Mouse (Mus musculus): ENCODE results near the gene Triap1.
"Not testable (repeated sequence)": the region's sequence is repeated elsewhere in the genome, so short reads cannot be mapped to it uniquely, and the experiment has no call there.

Triap1 gene

GRCm38 (mm10) chr5:115333626-115334025, 7.4 kb upstream of the Triap1 start:
- no peak for DNase-seq (ENCODE audit: inconsistent ontology term)

- no peak for DNase-seq (ENCODE audit: inconsistent ontology term)
Measured at GRCm38 (mm10) chr5:115340007-115340406, 1.0 kb upstream of the Triap1 start.

DNA sequence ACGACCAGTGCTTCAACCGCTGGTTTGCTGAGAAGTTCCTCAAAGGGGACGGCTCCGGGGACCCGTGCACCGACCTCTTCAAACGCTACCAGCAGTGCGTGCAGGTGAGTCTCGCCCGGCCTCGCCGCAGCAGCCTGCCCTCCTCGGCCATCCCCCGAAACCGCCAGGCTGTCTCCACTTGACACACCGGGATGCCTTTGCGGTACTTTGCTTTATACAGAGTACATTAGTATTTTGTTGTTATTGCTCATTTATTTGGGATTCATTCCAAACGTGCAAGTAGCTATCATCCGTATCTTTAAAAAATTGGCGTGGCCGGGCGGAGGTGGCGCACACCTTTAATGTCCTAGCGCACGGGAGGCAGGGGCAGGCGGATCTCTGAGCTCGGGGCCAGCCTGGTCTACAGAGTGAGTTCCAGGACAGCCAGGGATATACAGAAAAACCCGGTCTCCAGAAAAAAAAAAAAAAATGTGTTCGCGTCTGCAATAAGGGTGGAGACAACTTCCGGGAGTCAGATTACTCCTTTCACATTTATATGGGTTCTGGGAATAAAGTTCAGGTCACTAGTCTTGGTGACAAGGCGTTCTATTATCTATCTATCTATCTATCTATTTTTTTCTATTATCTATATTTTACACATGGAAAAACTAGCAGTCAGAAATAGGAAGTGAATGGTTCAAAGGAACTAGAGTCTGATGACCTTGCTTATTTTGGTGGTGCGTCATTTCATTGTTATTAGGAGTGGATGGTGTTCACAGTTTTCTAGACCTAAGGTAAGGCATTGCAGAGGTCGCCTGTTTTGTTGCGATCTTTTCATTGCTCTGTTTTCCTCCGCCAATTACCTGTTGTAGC, 515 bp downstream of the Triap1 start:
- no peak for DNase-seq (ENCODE audit: inconsistent ontology term)

- peak; percentile 81 for DNase-seq (ENCODE audit: inconsistent ontology term)
Measured at GRCm38 (mm10) chr5:115347564-115347963, 6.5 kb downstream of the Triap1 start.

- DNase-seq (ENCODE audit: inconsistent ontology term) = peak; percentile 99
Measured at GRCm38 (mm10) chr5:115348546-115349224, 7.7 kb downstream of the Triap1 start, which contains the start of gene Cox6a1. TSS of gene Cox6a1 (minus strand) at chr5:115348981.

GRCm38 (mm10) chr5:115349225-115349555, 8.2 kb downstream of the Triap1 start:
- no peak for DNase-seq (ENCODE audit: inconsistent ontology term)

DNA sequence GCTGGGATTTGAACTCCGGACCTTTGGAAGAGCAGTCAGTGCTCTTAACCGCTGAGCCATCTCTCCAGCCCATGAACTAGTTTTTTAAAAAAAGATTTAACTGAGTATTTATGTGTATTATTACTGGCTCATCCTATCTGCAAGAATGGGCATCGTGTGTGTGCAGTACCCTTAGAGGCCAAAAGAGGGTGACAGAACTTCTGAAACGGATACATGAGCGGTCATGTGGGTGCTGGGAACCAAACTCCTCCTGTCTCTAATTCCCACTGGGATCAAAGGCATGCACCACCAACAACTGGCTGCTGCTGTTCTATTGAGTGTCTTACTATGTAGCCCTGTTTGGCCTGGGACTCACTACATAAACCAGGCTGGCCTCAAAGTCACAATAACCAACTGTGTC, 10.3 kb downstream of the Triap1 start:
- no peak for DNase-seq (ENCODE audit: inconsistent ontology term)

- DNase-seq (ENCODE audit: inconsistent ontology term) = no peak
Measured at GRCm38 (mm10) chr5:115355070-115355469, 14.0 kb downstream of the Triap1 start.

DNA sequence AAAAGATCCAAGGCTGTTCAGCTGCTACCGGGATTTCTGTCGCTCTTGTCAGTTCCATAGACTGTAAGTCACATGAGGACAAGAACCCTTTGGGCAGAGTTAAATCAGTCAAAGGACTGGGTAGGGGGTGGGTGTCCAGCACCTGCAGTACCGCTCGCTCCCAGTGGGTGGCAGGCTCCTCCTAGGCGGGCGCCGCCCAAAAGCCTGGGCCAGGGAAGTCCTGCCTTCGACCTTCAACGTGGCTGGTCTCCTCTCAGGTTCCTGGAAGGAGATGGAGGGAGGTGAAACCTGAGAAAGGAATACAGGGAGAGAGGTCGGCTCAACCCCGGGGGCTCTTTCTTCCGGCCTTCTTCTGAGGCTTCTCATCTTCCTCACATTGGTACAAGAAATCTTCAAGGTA, 17.8 kb downstream of the Triap1 start:
- peak; percentile 86 for DNase-seq (ENCODE audit: inconsistent ontology term)

DNA sequence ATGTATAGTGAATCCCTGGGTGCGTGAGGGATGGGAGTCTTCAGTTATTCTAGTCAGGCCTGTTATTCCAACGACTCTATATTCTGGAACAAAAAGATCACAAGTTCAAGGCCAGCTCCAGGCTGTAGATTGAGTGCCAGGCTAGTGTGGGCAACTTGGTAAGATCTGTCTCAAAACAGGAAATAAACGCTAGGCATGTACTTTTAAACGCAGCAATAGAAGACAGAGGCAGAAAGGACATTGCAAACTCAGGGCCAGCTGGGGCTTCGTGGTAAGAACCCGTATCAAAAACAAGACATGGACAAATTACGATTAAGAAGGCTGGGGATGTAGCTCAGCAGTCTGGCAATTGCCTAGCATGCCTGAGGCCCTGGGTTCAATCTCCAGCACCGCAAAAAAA, 18.4 kb downstream of the Triap1 start:
- DNase-seq (ENCODE audit: inconsistent ontology term) = no peak

- no peak for DNase-seq (ENCODE audit: inconsistent ontology term)
Measured at GRCm38 (mm10) chr5:115359851-115360372, 18.9 kb downstream of the Triap1 start.

GRCm38 (mm10) chr5:115362216-115362615, 21.2 kb downstream of the Triap1 start:
- DNase-seq (ENCODE audit: inconsistent ontology term) = no peak

GRCm38 (mm10) chr5:115362819-115363714, 22.0 kb downstream of the Triap1 start:
- DNase-seq (ENCODE audit: inconsistent ontology term) = no peak

DNA sequence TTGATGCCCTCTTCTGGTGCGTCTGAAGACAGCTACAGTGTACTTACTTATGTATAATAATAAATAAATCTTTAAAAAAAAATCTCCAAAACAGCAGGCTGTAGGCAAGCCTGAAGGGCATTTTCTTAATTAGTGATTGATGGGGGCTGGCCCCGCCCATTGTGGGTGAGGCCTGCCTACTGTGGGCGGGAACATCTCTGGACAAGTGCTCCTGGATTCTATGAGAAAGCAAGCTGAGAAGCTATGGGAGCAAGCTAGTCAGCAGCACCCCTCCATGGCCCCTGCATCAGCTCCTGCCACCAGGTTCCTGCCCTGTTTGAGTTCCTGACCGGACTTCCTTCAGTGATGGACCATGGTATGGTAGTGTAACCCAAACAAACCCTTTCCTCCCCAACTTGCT, 23.8 kb downstream of the Triap1 start:
- DNase-seq (ENCODE audit: inconsistent ontology term) = no peak

- DNase-seq (ENCODE audit: inconsistent ontology term) = no peak
Measured at GRCm38 (mm10) chr5:115371736-115372135, 30.7 kb downstream of the Triap1 start.

- DNase-seq (ENCODE audit: inconsistent ontology term) = peak; percentile 67
Measured at GRCm38 (mm10) chr5:115373441-115374203, 32.6 kb downstream of the Triap1 start.

DNA sequence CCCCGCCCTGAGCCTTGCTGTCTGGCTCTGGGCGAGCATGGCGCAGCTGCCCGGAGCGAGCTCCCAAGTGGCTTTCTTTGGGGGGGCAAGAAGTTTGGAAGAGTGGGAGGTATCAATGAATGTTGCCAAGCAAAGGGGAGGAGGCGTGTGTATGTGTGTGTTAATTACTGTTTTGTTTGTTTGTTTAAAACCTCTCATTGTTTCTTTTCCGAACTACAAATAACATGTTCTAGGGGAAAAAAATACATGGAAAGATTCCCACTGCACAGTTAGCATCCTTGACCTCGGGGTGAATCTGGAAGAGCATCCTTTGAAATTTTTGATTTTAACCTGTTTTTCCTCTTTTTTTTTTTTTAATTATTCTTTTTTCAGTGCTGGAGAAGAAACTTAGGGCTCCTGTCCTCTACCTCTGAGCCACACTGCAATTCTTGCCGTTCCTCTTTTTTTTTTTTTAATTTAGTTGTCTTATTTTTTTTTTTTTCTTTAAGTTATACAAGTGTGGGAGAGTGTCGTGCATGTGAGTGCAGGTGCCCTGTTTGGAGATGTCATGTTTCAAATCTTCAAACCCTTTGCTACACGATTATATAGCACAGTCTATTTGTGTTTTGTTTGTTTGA, 33.3 kb downstream of the Triap1 start:
- no peak for DNase-seq (ENCODE audit: inconsistent ontology term)

- no peak for DNase-seq (ENCODE audit: inconsistent ontology term)
Measured at GRCm38 (mm10) chr5:115375436-115375835, 34.4 kb downstream of the Triap1 start.

- not testable (repeated sequence) for DNase-seq (ENCODE audit: inconsistent ontology term)
Measured at GRCm38 (mm10) chr5:115378882-115379281, 37.9 kb downstream of the Triap1 start.

GRCm38 (mm10) chr5:115391935-115392334, 50.9 kb downstream of the Triap1 start:
- DNase-seq (ENCODE audit: inconsistent ontology term) = no peak

- no peak for DNase-seq (ENCODE audit: inconsistent ontology term)
Measured at GRCm38 (mm10) chr5:115392969-115393368, 51.9 kb downstream of the Triap1 start.

All from Muller cell, postnatal 12 days (primary cell).